Mouse (Mus musculus) forebrain, embryonic 13.5 days (tissue): ENCODE results near the gene Col1a1. TPM values are rescaled to one million over a fixed set of nuclear protein-coding genes. Genes with fewer than 3 reads are reported as not detected.

Experiments used
- ATAC-seq: fragments of 200-750 bp; cut with Nextera tagmentation; 2 replicates; pipeline ENCODE4 v1.8.0; 2017
- H3K27ac ChIP-seq: fragments of 300-500 bp; sonication (generic); 2 replicates; pipeline ENCODE4 v1.5.1; 2015; ENCODE audit warnings: inconsistent platforms, mild to moderate bottlenecking, moderate library complexity
- H3K27me3 ChIP-seq: fragments of 300-500 bp; sonication (generic); 2 replicates; pipeline ENCODE4 v1.6.1; 2015; ENCODE audit warnings: mild to moderate bottlenecking, inconsistent platforms
- H3K36me3 ChIP-seq: fragments of 300-500 bp; sonication (generic); 2 replicates; pipeline ENCODE4 v1.6.1; 2015; ENCODE audit warnings: mild to moderate bottlenecking, inconsistent platforms; ENCODE audit not compliant: poor library complexity, severe bottlenecking
- H3K4me1 ChIP-seq: fragments of 300-500 bp; sonication (generic); 2 replicates; pipeline ENCODE4 v1.6.1; 2015; ENCODE audit warnings: inconsistent platforms
- H3K4me2 ChIP-seq: fragments of 300-500 bp; sonication (generic); 2 replicates; pipeline ENCODE4 v1.6.1; 2015; ENCODE audit warnings: inconsistent platforms, mild to moderate bottlenecking, moderate library complexity
- H3K4me3 ChIP-seq: fragments of 300-500 bp; sonication (generic); 2 replicates; pipeline ENCODE4 v1.5.1; 2015; ENCODE audit warnings: mild to moderate bottlenecking, inconsistent platforms
- H3K9ac ChIP-seq: fragments of 300-500 bp; sonication (generic); 2 replicates; pipeline ENCODE4 v1.6.1; 2015; ENCODE audit warnings: mild to moderate bottlenecking, inconsistent platforms
- H3K9me3 ChIP-seq: fragments of 300-500 bp; sonication (generic); replicated peaks from 2 replicates; pipeline ENCODE4 v1.6.1; 2016; ENCODE audit warnings: inconsistent platforms
- WGBS: fragments of 180-500 bp; shearing (Covaris S2); methylation state at CpG from one replicate; pipeline ENCODE4 v1.1.7; 2015; 5-methylcytosine and 5-hydroxymethylcytosine counted together
- polyA plus RNA-seq: library from polyadenylated mRNA; unstranded; fragments of >200 nt; fragmentation: Nextera tagmentation; extraction: Ambion mirVana; gene quantifications from 2 replicates; pipeline ENCODE4 v1.2.1, GENCODE M21; 2015

The Col1a1 gene
- polyA plus RNA-seq, 1 experiment from 2014 or later = 31.5 TPM

- Histone ChIP-seq H3K4me1 (peaks cover 86% of the 10 kb centered on the region), H3K27ac (0 out of 2 replicates have a peak overlapping the region, but pooled peaks have one; percentile 92), H3K27me3 (no peaks in the 10 kb centered on the region), H3K9me3 (no peaks in the 10 kb centered on the region), H3K4me2 (peak overlapping the region; percentile 100), H3K4me3 (peak overlapping the region; percentile 91), H3K9ac (peak overlapping the region; percentile 95), H3K36me3 (peaks cover 26% of the 10 kb centered on the region)
- WGBS = 1% methylated on average over 19 of the region's 22 CpGs
- no peak for ATAC-seq
These were observed 57.0 kb downstream of the Col1a1 start for GRCm38 (mm10) chr11:94992754-94993606.

- WGBS = 58% methylated on average over 10 of the region's 10 CpGs
- H3K36me3 ChIP-seq = peaks cover 40% of the 10 kb centered on the region
- peaks cover 81% of the 10 kb centered on the region for H3K4me1 ChIP-seq
These were observed 58.3 kb downstream of the Col1a1 start for GRCm38 (mm10) chr11:94994208-94994814.

GRCm38 (mm10) chr11:94994947-94995772 is 59.1 kb downstream of the Col1a1 start:
- no peaks in the 10 kb centered on the region for H3K27me3 ChIP-seq
- WGBS = 85% methylated on average over 11 of the region's 11 CpGs
- H3K27ac ChIP-seq = peak overlapping the region; percentile 57; the same call in 1 of the 2 replicates
- peak overlapping the region; percentile 95 for H3K9ac ChIP-seq
- no peaks in the 10 kb centered on the region for H3K9me3 ChIP-seq
- peak overlapping the region; percentile 91 for H3K4me3 ChIP-seq
- ATAC-seq = no peak
- peaks cover 77% of the 10 kb centered on the region for H3K4me1 ChIP-seq
- H3K4me2 ChIP-seq = peak overlapping the region; percentile 100
- peaks cover 48% of the 10 kb centered on the region for H3K36me3 ChIP-seq

More at GRCm38 (mm10) chr11:94994208-94994814, 58.3 kb downstream of the Col1a1 start:
- no peaks in the 10 kb centered on the region for H3K9me3 ChIP-seq
- peak overlapping the region; percentile 91 for H3K4me3 ChIP-seq
- no peaks in the 10 kb centered on the region for H3K27me3 ChIP-seq
- H3K9ac ChIP-seq = peak overlapping the region; percentile 95
- H3K27ac ChIP-seq = no peak overlapping the region; the same call in 1 of the 2 replicates
- ATAC-seq = no peak
- peak overlapping the region; percentile 100 for H3K4me2 ChIP-seq

GRCm38 (mm10) chr11:94996101-94996500 is 60.1 kb downstream of the Col1a1 start:
- Histone ChIP-seq H3K4me2 (peak overlapping the region; percentile 100), H3K4me1 (peaks cover 82% of the 10 kb centered on the region), H3K27me3 (no peaks in the 10 kb centered on the region), H3K36me3 (peaks cover 56% of the 10 kb centered on the region), H3K9me3 (no peaks in the 10 kb centered on the region), H3K4me3 (no peak overlapping the region), H3K27ac (peak overlapping the region; percentile 57), H3K9ac (peak overlapping the region; percentile 95; the same call in 1 of the 2 replicates)
- ATAC-seq = no peak
- WGBS = 89% methylated on average over 8 of the region's 8 CpGs

GRCm38 (mm10) chr11:94996984-94997383 is 61.0 kb downstream of the Col1a1 start:
- H3K4me2 ChIP-seq = no peak overlapping the region
- WGBS = 92% methylated on average over 6 of the region's 6 CpGs
- peaks cover 80% of the 10 kb centered on the region for H3K4me1 ChIP-seq
- ATAC-seq = no peak
- no peak overlapping the region for H3K9ac ChIP-seq
- H3K36me3 ChIP-seq = peaks cover 63% of the 10 kb centered on the region
- H3K27me3 ChIP-seq = no peaks in the 10 kb centered on the region
- no peak overlapping the region for H3K4me3 ChIP-seq
- H3K27ac ChIP-seq = no peak overlapping the region; the same call in 1 of the 2 replicates
- no peaks in the 10 kb centered on the region for H3K9me3 ChIP-seq

- peaks cover 74% of the 10 kb centered on the region for H3K4me1 ChIP-seq
- H3K27me3 ChIP-seq = no peaks in the 10 kb centered on the region
- H3K36me3 ChIP-seq = peaks cover 69% of the 10 kb centered on the region
- peak overlapping the region; percentile 77 for H3K27ac ChIP-seq
- H3K4me2 ChIP-seq = peak overlapping the region; percentile 20; the same call in 1 of the 2 replicates
- 77% methylated on average over 5 of the region's 5 CpGs for WGBS
- H3K9ac ChIP-seq = peak overlapping the region; percentile 7
- H3K4me3 ChIP-seq = no peak overlapping the region
- no peaks in the 10 kb centered on the region for H3K9me3 ChIP-seq
- ATAC-seq = no peak
These were observed 61.6 kb downstream of the Col1a1 start for GRCm38 (mm10) chr11:94997596-94997995.

GRCm38 (mm10) chr11:94998041-94998531 is 62.1 kb downstream of the Col1a1 start:
- peak overlapping the region; percentile 77 for H3K27ac ChIP-seq
- peaks cover 69% of the 10 kb centered on the region for H3K4me1 ChIP-seq
- H3K4me2 ChIP-seq = peak overlapping the region; percentile 20; the same call in 1 of the 2 replicates
- H3K4me3 ChIP-seq = no peak overlapping the region; the same call in 1 of the 2 replicates
- peak; percentile 50 for ATAC-seq
- peak overlapping the region; percentile 7 for H3K9ac ChIP-seq
- WGBS = 68% methylated on average over 16 of the region's 16 CpGs
- H3K9me3 ChIP-seq = no peaks in the 10 kb centered on the region
- H3K27me3 ChIP-seq = no peaks in the 10 kb centered on the region
- H3K36me3 ChIP-seq = peaks cover 74% of the 10 kb centered on the region

GRCm38 (mm10) chr11:95000128-95000527 is 64.1 kb downstream of the Col1a1 start:
- Histone ChIP-seq H3K4me2 (no peak overlapping the region), H3K9me3 (no peaks in the 10 kb centered on the region)

GRCm38 (mm10) chr11:95000548-95000947 is 64.5 kb downstream of the Col1a1 start:
- Histone ChIP-seq H3K4me3 (no peak overlapping the region), H3K9ac (peak overlapping the region; percentile 36; the same call in 1 of the 2 replicates), H3K27me3 (no peaks in the 10 kb centered on the region), H3K27ac (peak overlapping the region; percentile 77), H3K4me2 (peak overlapping the region; percentile 10; the same call in 1 of the 2 replicates), H3K4me1 (peaks cover 45% of the 10 kb centered on the region), H3K36me3 (peaks cover 93% of the 10 kb centered on the region), H3K9me3 (no peaks in the 10 kb centered on the region)
- no peak; the same call in 1 of the 2 replicates for ATAC-seq
- WGBS = 50% methylated on average over 4 of the region's 4 CpGs

More at GRCm38 (mm10) chr11:95000128-95000527, 64.1 kb downstream of the Col1a1 start:
- peaks cover 48% of the 10 kb centered on the region for H3K4me1 ChIP-seq
- H3K27ac ChIP-seq = peak overlapping the region; percentile 77
- ATAC-seq = no peak
- H3K4me3 ChIP-seq = no peak overlapping the region
- peaks cover 91% of the 10 kb centered on the region for H3K36me3 ChIP-seq
- 0 out of 2 replicates have a peak overlapping the region, but pooled peaks have one; percentile 36 for H3K9ac ChIP-seq
- H3K27me3 ChIP-seq = no peaks in the 10 kb centered on the region
- WGBS = 80% methylated on average over 8 of the region's 8 CpGs

- peaks cover 45% of the 10 kb centered on the region for H3K4me1 ChIP-seq
- peak overlapping the region; percentile 10; the same call in 1 of the 2 replicates for H3K4me2 ChIP-seq
- no peak overlapping the region for H3K4me3 ChIP-seq
- WGBS = under 1% methylated on average over 8 of the region's 8 CpGs
- H3K27ac ChIP-seq = peak overlapping the region; percentile 77
- H3K27me3 ChIP-seq = no peaks in the 10 kb centered on the region
- peak; percentile 74 for ATAC-seq
- no peaks in the 10 kb centered on the region for H3K9me3 ChIP-seq
- H3K36me3 ChIP-seq = peaks cover 95% of the 10 kb centered on the region
- peak overlapping the region; percentile 36; the same call in 1 of the 2 replicates for H3K9ac ChIP-seq
These were observed 65.0 kb downstream of the Col1a1 start for GRCm38 (mm10) chr11:95001058-95001457.
